Mouse (Mus musculus) large intestine, adult 2 months (tissue): ENCODE data around the gene Gpr26. TPM values are rescaled to one million over a fixed set of nuclear protein-coding genes. Genes with fewer than 3 reads are reported as not detected.

Source experiments
- DNase-seq: peaks from one replicate; pipeline ENCODE4 v3.0.0-alpha.2; 2012; ENCODE audit warnings: low read depth, low spot score
- WGBS: fragments of 180-500 bp; shearing (Covaris S2); methylation state at CpG from one replicate; pipeline ENCODE4 v1.1.7; 2018; 5-methylcytosine and 5-hydroxymethylcytosine counted together
- polyA plus RNA-seq: library from polyadenylated mRNA; depleted of rRNA; stranded (reverse); fragments of >200 nt; gene quantifications from 2 replicates; pipeline ENCODE4 v1.2.3, GENCODE M21; 2012; rRNA removed

Gene Gpr26
- polyA plus RNA-seq, 1 experiment: not detected

DNA sequence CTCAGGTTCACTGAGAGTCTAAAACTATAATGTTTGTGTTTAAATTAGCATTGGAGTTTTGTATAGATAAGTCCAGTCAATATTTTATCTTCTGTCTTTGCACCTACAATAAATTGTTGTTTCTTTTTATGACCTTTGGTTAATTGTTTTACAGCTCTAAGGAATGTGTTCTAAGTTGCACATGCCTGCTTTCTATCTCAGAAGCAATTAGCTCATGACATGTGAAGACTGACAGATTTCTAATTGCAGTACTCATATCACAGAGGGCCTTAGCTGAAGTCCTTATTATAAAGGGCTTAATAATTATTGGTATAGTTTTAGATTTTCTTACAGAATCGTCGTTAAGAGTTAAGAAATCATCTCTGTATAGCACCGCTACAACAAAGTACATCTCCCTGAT, 49.7 kb downstream of the Gpr26 start:
- no peak for DNase-seq
- WGBS: 39% methylated on average over 3 of the region's 3 CpGs

DNA sequence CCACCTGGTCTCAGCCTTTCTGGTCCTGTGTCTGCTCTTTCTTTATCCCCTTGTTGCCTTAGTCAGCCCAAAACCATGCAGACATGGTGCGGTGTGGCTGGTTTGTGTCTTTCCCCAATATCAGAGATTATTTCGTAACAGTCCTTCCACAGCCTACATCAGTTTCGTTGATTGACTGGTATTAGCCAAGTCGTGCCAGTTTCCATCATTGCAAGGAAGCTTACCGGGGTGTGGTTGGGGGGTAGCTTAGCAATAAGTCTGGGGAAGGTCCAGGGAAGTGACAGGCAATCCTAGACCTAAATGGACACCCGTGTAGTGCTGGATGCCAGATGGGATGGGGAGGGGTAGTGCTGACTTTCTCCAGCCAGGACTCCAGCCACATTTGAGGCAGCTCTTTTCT, 59.3 kb downstream of the Gpr26 start:
- WGBS: 69% methylated on average over 6 of the region's 6 CpGs
- DNase-seq: no peak

DNA sequence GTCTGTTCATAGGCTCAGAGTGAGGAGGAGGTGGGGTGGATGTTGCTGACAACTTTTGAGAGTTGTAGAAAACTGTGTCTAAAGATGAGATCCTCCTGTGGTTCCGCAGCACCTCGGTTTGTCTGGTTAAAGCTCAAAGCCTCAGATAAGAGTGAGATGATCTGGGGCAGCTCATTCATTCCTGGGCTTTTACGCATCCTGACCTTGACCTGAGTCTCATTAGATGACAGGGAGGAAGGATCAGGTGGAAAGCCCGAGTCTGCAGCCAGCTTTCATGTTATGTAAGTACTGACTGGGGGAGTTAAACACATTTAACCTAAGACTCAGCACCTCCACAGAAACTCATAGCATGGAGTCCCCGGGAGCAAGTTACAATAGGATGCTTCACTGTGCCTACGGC, 60.4 kb downstream of the Gpr26 start:
- DNase-seq: no peak
- 46% methylated on average over 6 of the region's 6 CpGs for WGBS

DNA sequence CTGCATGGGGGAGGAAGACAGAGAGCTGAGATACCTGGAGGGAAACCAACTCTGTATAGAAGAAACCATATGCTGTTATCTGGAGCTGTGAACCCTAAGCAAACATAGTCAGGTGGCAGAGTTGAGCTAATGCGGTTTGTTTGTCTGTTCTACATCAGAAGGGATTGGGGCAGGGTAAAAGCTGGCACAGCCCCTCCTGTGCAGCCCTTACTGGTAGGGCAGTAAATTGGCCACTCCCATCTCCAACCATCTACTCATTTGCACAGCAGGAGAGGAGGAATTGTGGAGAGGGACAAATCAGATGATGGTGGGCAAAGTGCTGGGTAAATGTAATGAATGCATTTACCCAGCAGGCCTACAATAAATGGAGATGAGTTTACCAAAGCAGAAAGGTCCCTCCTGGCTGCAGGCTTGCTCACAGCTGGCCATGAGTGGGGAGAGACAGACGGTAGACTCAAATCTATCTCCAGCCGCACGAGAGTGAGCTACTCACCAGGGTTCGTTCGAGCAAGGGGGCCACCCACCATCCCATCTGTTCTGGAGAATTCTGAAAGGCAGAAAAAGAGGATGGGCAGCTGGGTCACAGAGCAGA, 65.8 kb downstream of the Gpr26 start:
- DNase-seq: no peak
- WGBS: 35% methylated on average over 6 of the region's 6 CpGs

Other genes starting within 250 kb of the Gpr26 start
- 4.3 and 5.0 TPM in 2 replicates for gene Cpxm2, start 188.3 kb downstream of the Gpr26 start, polyA plus RNA-seq